Mouse (Mus musculus) thymus, postnatal 36 days (tissue): ENCODE measurements around the gene Prkce.
A peak's percentile ranks its signal among the peaks of the same experiment; 100 is the strongest.

ENCODE experiments used
- DNase-seq, 2 experiments: peaks; one replicate each; pipeline ENCODE4 v3.0.0; 2022; ENCODE audit warnings: mixed read lengths in 2 of 2

Prkce gene

DNA sequence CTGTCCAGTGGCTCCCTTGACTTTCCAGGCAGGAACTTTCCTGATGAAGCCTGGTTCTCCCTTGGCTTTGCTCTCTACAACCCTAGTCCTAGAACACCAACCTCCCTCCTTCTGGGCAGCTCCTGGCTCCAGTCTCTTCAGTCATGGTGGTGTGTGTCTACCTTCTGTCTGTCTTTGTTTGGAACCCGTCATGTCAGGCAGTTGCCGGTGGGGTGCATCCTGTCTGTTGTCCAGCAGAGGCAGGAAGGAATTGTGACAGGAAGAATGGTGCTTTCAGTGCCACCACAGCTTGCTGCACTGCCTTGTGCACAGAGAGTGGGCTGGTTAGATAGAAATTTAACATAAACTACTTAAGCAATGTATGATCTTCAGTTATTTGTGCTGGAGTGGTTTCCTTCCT is 16.2 kb downstream of the Prkce start:
- no peak for DNase-seq

DNA sequence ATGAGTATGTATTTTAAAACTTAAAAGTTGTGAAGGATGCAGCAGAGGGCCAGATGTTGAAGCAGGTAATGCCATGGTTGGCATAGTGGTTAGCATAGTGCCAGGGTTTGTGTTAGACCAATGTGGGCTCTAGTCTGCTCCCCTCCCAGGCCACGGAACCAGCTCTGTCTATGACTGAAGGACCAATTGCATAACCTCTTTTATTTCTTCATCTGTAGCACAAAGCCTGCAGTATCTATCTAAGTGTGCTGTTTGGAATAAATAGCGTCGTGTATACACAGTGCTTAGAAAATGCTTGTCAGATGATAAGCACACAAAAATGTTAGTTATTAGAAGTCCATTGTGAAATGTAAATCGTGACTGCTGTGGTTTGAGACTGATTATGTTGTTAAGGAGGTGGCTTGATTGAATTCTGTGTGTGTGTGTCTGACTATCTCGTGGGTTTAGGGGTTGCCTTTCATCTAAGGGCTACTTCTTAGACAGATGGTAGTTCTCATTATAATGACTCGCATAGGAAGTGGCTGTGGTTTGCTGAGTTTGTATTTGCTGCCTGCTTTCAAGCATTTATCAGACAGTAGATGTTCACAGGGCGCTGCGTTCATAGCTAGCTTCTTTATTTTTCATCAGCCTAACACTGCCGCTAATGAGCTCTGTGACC is 17.1 kb downstream of the Prkce start:
- DNase-seq: no peak

DNA sequence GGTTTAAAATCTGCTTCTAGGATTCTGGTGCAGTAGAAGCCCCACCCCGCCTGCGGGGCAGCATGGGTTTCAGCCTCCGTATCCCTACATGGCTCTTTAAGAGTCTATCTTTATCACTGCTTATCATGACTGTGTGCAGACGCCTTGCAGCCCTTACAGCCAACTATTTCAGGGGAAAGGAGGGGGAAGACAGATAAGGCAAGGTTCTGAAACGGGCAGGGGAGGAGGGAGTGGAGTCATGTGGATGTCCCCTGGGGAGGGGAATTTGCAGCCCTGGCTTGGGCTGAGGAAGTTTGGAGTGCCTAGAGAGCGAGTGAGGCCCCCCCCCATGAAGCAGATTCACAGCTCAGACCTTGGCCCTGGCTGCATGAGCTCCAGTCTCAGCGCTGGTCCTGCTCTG is 18.0 kb downstream of the Prkce start:
- no peak for DNase-seq

DNA sequence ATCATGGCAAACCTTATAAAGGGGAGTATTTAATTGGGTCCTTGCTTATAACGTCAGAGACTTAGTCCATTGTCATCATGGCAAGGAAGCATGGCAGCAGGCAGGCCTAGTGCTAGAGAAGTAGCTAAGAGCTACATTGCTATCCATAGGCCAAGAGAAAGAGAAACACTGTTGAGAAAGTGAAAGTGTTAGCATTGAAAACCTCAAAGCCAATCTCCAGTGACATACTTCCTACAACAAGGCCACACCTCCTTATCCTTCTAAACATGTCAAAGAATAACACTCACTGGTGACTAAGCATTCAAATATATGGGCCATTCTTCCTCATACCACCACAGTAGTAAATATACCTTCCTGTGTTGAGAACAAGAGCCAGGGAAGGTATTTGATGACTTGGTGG is 20.2 kb downstream of the Prkce start:
- no peak for DNase-seq

DNA sequence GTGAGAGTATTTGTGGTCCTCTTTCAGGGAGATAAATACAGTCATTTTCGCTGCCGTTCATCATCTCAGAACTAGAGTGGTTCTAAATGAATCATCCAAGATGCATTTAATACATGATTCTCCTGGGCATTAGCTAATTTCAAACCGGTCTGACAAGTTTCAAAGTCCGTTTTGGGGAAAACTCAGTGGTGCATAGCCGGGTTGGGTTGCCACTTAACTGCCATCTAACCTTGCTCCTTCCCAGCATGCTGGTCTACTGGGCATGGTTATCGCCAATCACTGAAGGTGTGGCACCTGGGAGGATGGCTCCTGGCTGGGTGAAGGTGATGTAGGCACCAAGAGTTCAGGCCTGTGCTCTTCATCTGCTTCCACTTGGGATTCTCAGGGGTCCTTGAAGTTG is 26.4 kb downstream of the Prkce start:
- DNase-seq: no peak

DNA sequence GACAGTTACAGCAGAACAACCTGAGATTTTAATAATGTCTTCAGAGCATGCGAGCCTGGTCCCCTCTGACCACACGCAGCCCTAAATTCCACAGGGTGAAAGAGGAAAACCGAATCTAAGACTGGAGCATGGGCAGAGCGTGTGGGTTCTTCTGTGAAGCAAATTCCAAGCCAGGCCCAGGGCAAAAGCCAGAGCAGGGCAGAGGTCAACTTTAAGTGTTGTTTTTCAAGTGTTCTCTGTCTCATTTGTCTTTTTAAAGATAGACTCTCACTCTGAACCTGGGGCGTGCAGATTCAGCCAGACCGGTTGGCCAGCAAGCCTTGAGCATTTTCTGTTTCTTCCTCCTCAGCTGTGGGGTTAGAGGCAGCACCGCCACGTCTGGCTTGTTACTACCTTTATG is 27.3 kb downstream of the Prkce start:
- no peak for DNase-seq

DNA sequence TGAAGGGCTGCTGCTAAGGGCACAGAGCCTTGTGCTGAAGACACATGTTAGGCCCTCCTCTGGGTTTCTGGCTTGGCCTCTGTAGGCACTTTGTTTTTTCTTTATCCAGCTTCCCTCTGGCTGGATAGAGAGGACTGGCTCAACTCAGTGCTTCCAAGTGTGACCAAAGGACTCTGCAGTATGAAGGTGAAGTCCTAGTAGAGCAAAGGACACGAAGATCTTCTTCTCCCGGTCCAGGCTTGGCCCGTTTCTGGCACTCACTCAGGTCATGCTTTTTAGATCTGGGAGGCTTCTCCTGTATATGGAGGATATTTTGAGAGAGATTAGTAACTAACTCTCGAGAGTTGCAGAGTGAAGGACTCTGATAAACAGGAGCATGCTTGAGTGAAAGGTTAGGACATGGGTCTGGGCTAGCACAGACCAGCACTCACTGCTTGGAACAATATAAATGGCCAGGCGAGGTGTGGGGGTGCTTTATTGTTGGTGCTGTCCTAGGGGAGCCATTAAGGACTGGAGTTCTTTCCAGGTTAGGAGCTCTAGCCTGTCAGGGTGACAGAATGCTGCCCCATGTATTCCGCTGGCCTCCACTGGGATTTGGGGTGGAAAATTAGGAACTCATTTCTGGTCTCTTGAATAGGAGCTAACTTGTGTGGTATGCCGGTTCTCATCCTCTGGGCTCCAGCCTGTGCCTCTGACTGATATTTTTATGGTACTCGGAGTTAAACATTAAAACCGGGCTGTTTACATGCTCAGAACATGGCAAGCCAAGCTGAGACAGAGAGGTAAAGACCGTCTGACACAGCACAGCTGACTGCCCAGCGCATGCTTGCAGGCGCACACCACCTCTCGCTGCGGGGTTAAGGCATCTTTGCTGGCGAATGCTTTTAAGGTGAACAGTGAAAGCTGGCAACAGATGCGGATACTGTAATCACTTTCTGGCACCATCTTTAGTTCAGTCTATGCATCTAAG is 31.2 kb downstream of the Prkce start:
- no peak for DNase-seq

DNA sequence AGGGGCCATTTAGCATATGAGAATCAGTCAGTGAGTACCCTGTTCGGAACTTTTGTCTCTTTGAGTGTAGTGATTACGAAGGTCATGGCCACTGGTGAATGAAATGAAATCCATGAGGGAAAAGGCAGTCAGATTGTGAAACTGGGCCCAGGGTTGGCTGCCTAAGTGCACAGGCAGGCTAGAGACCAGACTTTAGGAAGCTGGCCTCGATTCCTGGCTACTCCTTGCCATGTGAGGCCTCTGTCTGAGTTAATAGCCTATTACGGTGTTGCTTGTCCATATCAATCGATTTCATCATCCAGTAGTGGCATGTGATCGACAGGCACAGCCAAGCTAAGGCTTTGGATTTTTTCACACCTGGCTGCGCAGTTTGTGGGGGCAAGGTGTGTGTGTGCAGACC is 34.4 kb downstream of the Prkce start:
- no peak for DNase-seq

DNA sequence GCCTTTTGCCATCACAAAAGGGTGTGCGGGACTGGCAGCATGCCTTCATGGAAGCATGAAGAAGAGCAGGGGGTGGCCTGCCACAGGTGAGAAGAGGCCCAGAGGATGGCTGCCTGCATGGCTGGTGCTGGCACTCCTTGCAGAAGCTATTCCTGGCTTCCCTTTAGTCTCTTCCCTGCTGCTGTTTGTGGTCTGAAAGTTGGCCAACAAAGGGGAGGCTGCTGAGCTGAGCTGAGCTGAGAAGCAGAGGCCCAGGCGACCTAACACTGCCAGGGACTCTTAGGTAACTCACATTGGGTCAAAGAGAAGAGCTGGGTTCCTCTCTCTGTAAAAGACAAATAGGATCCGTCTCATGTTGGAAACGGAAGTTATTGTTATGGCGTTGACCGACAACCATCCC is 35.4 kb downstream of the Prkce start:
- no peak for DNase-seq

DNA sequence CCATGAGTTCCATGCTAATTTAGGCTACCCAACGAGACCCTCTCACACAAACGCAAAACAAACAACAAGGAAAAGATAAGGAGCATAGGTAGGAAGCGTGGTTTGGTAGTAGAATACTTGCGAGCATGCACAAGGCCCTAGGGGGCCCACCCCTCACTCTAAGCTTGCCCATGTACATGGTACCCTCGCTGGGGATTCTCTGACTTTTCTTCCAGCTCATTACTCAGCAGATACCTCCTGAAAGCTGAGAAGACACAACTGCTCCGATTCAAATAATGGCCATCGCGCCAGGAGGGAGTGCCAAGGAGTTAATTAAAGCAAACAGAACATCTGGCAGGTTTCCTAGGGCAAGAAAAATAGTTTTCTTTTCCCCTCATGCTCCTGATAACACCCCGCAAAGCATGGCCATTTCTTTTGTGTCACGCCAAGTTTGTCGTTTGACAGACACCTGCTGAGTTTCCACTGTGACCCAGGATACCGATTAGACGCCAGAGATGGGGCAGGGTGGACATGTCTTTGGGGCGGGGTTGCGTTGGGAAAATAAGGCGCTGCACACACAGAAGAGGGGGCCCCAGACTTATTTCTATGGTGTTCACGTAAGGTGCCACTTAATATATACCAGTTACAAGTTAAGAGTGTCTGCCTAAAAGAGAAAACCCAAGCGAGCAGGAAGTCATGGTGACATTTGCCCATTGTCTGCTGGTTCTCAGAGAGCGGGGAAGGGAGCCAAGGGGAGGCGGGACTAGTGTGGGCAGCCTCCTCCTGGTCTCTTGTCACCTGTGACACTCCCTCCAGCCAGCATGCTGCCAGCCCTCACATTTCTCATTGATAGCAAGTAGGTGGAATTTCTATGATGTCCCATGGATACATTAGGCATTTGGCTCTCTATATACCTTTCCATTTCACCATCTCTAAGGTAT is 36.2 kb downstream of the Prkce start:
- DNase-seq: no peak

DNA sequence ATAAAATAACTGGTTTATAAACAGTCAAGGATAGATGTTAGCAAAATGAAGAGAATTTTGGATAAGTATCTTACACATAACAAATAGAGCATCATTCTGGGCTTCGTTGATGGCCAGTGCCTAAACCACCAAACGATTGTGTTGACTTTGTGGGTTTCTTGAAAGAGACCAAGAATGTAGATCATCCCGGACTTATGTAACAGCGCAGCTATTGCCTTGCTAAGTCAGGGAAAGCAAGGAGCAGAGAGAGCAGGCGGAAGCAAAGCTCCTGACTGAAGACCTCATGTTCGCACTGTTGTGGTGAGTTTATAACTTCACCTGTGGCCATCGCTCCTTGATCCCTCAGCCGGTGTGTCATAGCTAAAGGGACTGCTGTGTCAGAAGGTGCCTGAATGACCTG is 38.7 kb downstream of the Prkce start:
- DNase-seq: no peak

DNA sequence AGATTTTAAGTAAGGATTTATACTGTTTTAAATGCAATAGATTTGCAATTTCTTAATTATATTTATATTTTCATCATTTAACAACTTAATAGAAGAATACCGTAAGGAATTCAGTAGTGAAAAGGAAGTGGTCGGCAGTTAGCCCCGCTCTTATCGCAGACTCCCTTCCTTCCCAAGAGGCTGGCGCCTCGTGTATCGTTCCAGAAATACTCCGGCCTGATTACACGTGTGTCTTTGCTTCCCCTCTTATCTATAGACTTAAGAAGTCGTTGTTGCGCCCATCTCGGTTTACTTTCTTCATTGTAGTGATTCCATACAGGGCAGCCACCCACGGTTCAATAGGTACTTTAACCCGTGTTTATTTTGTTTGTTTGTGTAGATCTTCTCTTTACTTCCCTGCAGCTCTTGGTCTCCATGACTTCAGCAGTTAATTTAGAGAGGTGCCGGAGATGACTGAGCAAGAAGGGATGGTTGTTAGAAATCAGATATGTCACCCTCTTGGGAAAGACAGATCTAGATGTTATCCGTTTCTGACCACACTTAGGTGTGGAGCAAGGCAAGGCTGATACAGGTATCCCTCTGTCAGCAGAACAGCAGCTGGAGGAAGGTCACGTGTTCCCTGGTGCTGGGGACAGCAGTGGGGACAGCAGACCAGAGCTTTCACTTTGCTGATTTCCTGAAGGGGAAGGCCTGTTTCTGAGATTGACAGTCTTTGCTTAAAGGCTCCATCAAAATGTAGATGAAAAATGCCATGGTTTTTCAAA is 40.7 kb downstream of the Prkce start:
- DNase-seq: no peak

DNA sequence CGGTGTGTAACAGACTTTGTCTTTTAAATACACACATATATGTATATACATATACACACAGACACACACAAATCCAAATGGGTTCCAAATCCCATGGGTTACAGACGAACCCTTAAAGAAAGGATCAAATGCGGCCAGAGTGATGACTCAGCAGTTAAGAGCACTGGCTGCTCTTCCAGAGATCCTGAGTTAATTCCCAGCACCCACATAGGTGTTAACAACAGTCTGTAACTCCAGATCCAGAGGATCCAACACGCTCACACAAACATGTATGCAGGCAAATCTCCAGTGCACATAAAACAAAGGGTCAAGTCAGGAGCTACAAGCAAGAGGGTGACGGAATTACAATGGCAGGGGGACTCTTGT is 41.2 kb downstream of the Prkce start:
- no peak for DNase-seq

DNA sequence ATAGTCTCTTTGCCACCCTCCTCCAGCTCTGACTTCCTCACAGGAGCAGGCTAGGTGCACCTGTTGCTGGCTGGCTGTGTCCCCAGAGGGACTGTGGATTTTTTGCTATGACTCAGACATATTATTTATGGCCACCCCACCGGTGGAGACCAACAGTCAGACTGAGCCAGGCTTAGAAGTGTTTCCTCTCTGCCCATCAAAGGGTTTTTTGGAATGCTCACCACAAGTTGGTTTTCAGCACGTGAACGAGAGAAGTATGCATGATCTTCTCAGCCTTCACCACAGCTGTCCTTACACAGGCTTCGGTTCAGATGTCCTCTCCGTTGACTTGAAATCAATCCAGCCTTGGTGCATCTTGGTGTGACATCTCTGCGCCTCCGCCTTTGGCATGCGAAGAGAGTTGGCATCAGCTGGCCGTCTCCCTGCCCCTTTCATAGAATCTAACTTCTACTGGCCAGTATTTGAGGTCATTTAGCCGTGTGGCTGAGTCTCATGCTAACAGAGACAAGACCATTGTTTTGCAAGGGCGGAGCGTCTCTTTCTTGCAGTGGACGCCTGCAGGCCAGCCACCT is 42.2 kb downstream of the Prkce start:
- DNase-seq: no peak

DNA sequence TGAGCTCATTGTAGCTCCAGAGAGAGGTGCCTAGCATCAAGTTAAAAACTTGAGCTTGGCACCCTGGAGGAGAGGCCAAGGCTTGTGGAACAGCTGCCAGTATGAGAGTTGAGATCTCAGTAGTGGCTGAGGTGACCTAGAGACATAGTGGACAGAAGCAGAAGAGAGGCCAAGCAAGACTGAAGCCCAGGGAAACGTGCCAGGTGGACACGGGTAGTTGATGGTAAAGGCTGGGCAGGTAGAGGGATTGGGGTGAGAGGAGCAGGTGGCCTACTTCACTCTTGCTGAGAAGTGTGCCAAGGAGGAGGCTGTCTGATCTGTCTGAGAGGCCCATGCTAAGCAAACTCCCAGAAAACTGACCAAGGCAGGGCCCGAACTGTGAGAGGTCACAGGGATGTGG is 44.6 kb downstream of the Prkce start:
- DNase-seq: no peak

DNA sequence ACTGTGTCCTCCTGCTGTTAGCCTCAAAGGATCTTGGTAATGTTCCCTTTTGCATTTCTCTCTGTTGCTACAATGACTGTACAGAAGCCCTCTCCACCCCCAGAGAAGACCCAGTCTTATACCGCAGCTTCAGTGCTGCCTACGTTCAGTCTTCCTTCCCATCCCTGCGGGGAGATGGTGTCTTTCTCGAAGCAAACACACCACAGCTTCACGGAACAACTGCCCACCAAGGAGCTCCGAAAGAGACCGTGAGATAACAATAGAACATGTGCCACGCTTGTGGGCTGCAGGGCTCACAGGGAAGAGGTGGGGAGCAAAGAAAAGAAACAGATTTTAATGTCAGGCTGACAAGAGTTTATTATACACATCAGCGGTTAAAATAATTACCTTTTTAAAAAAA is 46.7 kb downstream of the Prkce start:
- no peak for DNase-seq

DNA sequence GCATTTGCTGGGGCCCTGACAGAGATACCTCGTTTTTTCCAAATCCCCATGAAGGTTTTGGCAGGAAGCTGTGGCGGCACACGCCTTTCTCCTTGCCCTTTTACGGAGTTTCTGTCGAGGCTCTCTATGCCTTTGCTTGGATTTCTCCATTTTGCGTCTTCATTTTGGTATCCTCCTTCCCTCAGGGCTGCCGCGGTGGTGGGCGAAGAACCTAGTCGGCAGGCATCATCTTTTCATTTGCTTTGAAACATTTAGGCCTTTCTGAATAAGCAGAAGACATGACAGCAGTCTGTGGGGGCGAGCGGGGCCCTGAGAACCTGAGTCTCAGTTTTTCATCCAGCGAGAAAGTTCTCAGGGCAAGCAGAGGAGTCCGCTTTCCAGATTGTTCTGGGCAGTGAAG is 47.2 kb downstream of the Prkce start:
- no peak for DNase-seq

DNA sequence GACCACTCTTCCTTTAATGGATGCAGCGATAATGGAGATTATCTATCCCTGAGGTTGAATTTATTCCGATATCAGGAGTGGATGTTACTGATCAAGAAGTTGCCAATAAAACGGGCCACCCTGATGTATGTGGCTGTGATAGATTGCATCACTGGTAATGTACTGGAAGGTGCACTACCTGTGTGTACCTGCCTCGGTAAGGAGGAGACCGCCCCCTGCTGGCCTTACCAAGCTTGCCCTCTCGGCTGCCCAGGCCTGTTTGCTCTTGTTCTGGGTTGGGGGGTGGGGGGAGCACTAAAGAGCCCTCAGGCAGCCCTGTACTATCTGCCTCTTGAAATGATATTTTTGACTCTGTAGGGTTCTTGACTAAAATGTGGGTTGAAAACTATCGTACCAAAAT is 48.2 kb downstream of the Prkce start:
- peak; percentile 52 to 59 for DNase-seq

DNA sequence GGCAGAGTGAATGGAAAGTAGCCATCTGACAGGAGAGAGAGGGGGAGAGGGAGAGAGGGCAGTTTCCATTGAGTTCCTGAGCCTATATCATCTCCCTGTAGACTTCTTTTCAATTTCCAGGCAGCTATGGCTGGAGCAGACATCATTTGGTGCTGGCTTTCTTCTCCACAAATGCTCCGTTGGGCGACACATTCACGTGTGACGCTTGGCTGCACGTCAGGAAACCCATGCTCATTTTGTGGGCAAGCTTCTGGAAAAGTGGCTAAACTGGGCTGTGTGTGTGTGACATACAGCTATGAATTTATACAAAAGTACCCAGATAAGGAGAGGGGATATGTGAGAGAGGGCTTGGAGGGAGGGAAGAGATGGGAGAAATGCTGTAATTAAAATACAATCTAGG is 49.9 kb downstream of the Prkce start:
- no peak for DNase-seq

DNA sequence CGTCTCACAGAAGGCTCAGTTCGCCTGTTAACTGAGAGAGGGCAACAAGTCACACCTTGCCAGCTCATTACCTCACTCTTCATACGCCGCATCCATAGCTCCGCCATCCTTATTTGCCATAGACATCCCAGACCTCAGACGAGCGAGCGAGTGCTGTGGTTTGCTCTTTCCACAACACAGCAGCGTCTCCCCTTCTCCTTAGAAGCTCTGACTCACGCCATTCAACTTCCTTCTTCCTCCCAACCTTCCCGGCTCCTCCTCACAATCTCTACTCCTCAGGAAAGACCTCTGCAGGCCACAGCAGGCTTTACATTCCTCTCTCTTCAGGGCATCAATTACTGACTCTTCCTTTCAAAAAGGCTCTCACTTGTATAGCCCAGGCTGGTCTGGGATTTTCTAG is 51.0 kb downstream of the Prkce start:
- no peak for DNase-seq

DNA sequence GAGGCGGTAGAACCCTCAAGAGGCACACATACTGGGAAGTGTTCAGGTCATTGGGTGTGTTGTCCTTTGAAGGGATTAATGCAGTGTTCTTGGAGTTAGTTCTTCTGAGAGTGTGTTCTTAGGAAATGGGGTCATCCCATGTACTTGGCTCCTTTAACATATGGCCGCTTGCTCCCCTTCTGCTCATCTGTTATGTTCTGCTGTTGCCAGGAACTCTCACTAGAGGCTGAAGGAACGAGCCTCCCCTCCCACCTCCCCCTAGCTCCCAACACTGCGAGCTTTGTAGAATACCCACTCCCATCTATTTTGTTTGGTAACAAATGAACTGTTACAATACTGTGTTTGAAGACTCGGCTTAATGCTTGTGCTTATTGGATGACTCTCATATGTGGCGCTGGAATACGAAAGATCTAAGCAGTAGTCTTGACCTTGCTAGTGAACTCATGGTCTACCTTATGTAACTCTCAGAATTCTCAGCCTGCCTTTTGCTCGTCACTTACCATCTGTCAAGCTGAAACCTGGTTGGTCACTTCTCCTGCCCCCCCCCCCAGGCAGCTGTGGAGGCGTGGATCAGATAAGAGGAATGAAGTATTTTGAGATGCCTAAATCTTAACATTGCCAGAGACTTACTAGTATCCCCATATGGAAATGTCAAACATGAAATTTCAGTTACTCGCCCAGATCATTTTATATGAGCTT is 58.1 kb downstream of the Prkce start:
- DNase-seq: no peak

DNA sequence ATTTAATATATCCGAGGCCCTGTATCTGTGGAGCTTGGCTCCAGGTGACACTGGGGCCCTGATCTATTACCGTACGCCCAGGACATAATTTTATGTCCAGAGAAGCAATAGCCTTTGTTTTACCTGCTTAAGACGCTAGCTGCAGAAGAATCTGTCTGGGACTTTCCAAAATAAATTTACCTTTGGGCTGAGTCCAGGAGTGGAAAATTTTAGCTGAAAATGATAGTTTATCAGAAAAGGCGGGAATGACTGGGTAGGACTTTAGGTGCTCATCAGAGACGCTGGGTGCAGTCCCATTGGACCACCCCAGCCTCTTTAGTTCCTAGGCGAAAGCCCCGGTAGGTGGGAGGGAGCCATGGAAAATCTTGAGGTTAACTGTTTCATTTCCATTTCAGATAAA is 58.6 kb downstream of the Prkce start:
- DNase-seq: no peak
